Mouse (Mus musculus): ENCODE results near the gene B230217C12Rik. TPM values are rescaled to one million over a fixed set of nuclear protein-coding genes. Genes with fewer than 3 reads are reported as not detected.
"Not testable (repeated sequence)": the region's sequence is repeated elsewhere in the genome, so short reads cannot be mapped to it uniquely, and the experiment has no call there.

Gene B230217C12Rik
- polyA plus RNA-seq, 1 experiment from 2014 or later = 15.9 TPM

GRCm38 (mm10) chr11:97865421-97865820 is 24.8 kb downstream of the B230217C12Rik start:
- WGBS = 88% methylated on average over 5 of the region's 5 CpGs
- Histone ChIP-seq H3K4me1 (no peaks in the 10 kb centered on the region), H3K36me3 (replicated peaks) (no peaks in the 10 kb centered on the region), H3K27me3 (ENCODE audit: poor library complexity, severe bottlenecking) (no peaks in the 10 kb centered on the region), H3K4me3 (no peak overlapping the region), H3K9me3 (no peaks in the 10 kb centered on the region), H3K27ac (no peak overlapping the region)
- DNase-seq (ENCODE audit: extremely low spot score, low spot score) = no peak

DNA sequence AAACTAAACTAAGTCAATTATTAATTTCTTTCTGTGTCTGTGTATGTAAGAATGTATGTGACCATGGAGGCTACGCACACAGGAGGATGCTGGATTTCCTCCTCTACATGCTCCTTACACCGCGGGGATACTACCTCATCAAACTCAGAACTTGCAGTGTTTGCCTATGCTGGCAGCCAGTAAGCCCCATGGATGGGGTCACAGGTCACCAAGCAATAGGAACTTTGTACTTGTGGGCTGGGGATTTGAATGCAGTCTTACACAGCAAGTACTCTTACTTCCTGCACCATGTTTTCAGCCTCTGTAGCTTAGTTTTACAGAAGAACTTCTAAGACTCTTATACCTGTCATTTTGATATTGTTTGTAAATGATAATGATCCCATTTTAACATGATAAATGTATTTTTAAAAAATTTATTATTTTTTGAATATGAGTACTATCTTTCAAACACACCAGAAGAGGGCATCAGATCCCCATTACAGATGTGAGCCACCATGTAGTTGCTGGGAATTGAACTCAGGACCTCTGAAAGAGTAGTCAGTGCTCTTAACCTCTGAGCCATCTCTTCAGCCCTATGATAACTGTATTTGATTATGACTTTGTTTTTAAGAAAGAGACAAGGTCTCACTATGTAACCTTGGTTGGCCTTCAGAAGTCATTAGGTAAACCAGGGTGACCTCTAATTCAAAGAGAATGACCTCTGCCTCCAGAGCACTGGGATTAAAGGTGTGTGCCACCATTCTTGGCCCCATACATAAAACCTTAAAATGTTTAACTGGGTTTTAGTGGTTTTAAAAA is 25.7 kb downstream of the B230217C12Rik start:
- 94% methylated on average over 3 of the region's 3 CpGs for WGBS
- no peaks in the 10 kb centered on the region for H3K9me3 ChIP-seq
- H3K27ac ChIP-seq = no peak overlapping the region
- no peak for DNase-seq (ENCODE audit: extremely low spot score, low spot score)
- H3K36me3 ChIP-seq (replicated peaks) = no peaks in the 10 kb centered on the region
- no peaks in the 10 kb centered on the region for H3K27me3 ChIP-seq (ENCODE audit: poor library complexity, severe bottlenecking)
- H3K4me1 ChIP-seq = no peaks in the 10 kb centered on the region
- H3K4me3 ChIP-seq = no peak overlapping the region

GRCm38 (mm10) chr11:97867591-97867990 is 27.0 kb downstream of the B230217C12Rik start:
- WGBS = 92% methylated on average over 3 of the region's 3 CpGs
- Histone ChIP-seq H3K27ac (no peak overlapping the region), H3K36me3 (replicated peaks) (no peaks in the 10 kb centered on the region), H3K27me3 (ENCODE audit: poor library complexity, severe bottlenecking) (no peaks in the 10 kb centered on the region), H3K9me3 (no peaks in the 10 kb centered on the region), H3K4me1 (no peaks in the 10 kb centered on the region), H3K4me3 (no peak overlapping the region)
- DNase-seq (ENCODE audit: extremely low spot score, low spot score) = no peak

- H3K27me3 ChIP-seq (ENCODE audit: poor library complexity, severe bottlenecking); H3K27ac ChIP-seq; H3K4me1 ChIP-seq; H3K4me3 ChIP-seq; H3K9me3 ChIP-seq; DNase-seq (ENCODE audit: extremely low spot score, low spot score); H3K36me3 ChIP-seq (replicated peaks): not testable (repeated sequence)
- WGBS = 90% methylated on average over 5 of the region's 5 CpGs
Measured at GRCm38 (mm10) chr11:97872378-97872777, 31.8 kb downstream of the B230217C12Rik start.

DNA sequence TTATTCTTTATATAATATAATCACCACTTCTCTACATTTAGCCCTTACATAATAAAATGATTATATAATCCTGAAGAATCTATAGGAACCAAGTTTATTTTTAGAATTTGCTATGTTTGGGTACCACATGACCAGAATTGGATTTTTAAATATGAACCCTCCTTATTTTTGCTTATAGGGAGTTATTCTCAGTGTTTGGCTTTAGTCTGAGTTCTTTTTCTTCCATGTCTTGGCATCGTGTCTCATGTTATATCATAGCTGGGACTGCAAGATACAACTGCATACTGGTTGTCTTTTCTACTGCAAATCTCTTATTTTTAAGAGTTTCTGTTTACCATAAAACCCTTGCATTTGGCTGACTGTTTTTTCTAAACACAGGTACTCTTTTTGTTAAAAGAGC is 33.8 kb downstream of the B230217C12Rik start:
- Histone ChIP-seq H3K9me3 (no peaks in the 10 kb centered on the region), H3K4me3 (no peak overlapping the region), H3K4me1 (no peaks in the 10 kb centered on the region), H3K27me3 (ENCODE audit: poor library complexity, severe bottlenecking) (no peaks in the 10 kb centered on the region), H3K36me3 (replicated peaks) (no peaks in the 10 kb centered on the region), H3K27ac (no peak overlapping the region)
- WGBS = 91% methylated on average over 1 of the region's 1 CpGs
- DNase-seq (ENCODE audit: extremely low spot score, low spot score) = no peak

DNA sequence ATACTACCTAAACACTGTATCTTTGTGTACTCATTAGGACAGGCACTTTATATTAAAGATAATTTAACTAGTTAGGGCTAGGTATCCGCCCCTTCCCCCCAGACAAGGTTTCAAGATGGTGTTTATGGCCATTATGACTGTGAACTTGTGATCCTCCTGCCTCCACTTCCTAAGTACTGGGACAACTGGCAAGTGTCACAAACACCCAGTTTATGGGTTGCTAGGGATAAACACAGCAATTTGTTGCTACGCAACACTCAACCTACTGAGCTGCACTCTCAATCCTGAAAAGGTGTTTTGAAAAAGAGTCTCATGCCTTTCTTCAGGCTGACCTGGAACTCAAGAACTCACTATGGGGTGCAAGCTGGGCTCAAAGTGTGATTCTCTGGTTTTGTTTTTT is 36.8 kb downstream of the B230217C12Rik start:
- H3K4me1 ChIP-seq = no peaks in the 10 kb centered on the region
- DNase-seq (ENCODE audit: extremely low spot score, low spot score) = no peak
- no peaks in the 10 kb centered on the region for H3K36me3 ChIP-seq (replicated peaks)
- H3K9me3 ChIP-seq = no peaks in the 10 kb centered on the region
- no peaks in the 10 kb centered on the region for H3K27me3 ChIP-seq (ENCODE audit: poor library complexity, severe bottlenecking)
- WGBS = 82% methylated on average over 2 of the region's 2 CpGs
- no peak overlapping the region for H3K4me3 ChIP-seq
- no peak overlapping the region for H3K27ac ChIP-seq

DNA sequence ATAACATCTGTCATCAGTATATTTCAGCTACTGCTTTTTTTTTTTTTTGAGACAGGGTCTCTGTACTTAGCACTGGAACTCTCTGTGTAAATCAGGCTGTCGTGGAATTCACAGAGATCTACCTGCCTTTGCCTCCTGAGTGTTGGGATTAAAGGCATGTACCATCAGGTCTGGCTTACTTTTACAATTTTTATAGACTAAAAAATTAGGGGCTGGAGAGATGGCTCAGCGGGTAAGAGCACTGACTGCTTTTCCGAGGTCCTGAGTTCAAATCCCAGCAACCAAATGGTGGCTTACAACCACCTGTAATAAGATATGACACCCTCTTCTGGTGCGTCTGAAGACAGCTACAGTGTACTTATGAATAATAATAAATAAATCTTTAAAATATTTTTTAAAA is 39.8 kb downstream of the B230217C12Rik start:
- WGBS = 95% methylated on average over 4 of the region's 4 CpGs
- no peaks in the 10 kb centered on the region for H3K27me3 ChIP-seq (ENCODE audit: poor library complexity, severe bottlenecking)
- no peak for DNase-seq (ENCODE audit: extremely low spot score, low spot score)
- peaks cover 6% of the 10 kb centered on the region for H3K4me1 ChIP-seq
- H3K36me3 ChIP-seq (replicated peaks) = no peaks in the 10 kb centered on the region
- H3K4me3 ChIP-seq = no peak overlapping the region
- H3K9me3 ChIP-seq = no peaks in the 10 kb centered on the region
- H3K27ac ChIP-seq = no peak overlapping the region

DNA sequence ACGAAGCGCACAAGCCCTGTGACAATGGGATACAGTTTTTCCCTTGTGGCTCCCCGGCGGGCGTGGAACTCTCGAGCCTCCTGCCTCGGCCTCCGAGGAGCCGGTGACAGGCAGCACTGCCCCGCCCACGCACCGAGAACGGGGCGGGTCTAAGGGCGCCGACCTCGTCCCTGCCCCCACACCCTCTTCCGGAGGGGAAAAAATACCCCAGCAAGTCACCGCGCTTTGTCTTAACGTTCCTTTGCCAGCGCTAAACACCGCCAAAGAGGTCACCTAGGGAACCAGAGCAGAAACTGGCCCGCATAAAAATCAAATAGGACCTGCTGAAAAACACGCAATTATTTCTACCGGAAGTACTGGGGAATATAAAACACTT is 43.0 kb downstream of the B230217C12Rik start:
- peak overlapping the region; percentile 68 for H3K4me3 ChIP-seq
- no peaks in the 10 kb centered on the region for H3K9me3 ChIP-seq
- 7% methylated on average over 26 of the region's 26 CpGs for WGBS
- peaks cover 6% of the 10 kb centered on the region for H3K4me1 ChIP-seq
- H3K27ac ChIP-seq = peak overlapping the region; percentile 91
- no peaks in the 10 kb centered on the region for H3K36me3 ChIP-seq (replicated peaks)
- DNase-seq (ENCODE audit: extremely low spot score, low spot score) = peak; percentile 75
- no peaks in the 10 kb centered on the region for H3K27me3 ChIP-seq (ENCODE audit: poor library complexity, severe bottlenecking)

DNA sequence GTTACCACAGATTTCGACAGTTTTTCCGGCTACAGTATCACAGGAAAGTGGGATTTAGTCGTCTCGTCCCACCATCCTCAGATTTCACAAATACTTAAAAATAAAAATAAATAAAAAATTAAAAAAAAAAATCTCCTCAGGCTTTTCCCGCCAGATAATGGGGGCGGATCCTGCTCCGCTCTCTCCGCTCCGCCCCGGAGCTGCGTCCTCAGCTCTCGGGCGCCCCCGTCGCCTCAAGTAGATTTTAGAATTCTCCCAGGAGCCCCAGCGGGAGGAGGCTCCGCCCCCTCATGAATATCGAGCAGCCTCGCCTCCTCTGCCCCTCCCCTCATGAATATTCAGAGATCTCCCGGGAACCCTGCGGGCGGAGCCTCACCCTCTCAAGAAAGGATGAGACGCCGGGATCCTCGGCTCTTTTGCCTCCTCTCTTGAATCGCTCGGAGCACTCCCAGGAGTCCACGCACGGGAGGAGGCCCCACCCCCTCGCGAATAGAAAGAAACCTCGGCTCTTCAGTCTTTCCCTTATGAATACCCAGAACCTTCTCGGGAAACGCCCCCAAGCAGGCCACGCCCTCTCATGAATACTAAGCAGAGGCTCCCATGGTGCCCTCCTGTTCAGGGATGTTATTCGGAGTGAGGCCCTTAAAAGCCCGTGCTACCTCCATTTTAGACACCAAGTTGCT is 43.5 kb downstream of the B230217C12Rik start, which contains the start of gene Fbxo47:
TSS of gene Fbxo47 (minus strand) at position 237 of the 683 bp plus-strand sequence.
- WGBS = under 1% methylated on average over 37 of the region's 37 CpGs
- Histone ChIP-seq H3K36me3 (replicated peaks) (no peaks in the 10 kb centered on the region), H3K4me1 (peaks cover 6% of the 10 kb centered on the region), H3K9me3 (no peaks in the 10 kb centered on the region), H3K4me3 (peak within 1 kb of the TSS; percentile 68), H3K27me3 (ENCODE audit: poor library complexity, severe bottlenecking) (no peaks in the 10 kb centered on the region), H3K27ac (peak within 1 kb of the TSS; percentile 91)
- peak; percentile 96 for DNase-seq (ENCODE audit: extremely low spot score, low spot score)

DNA sequence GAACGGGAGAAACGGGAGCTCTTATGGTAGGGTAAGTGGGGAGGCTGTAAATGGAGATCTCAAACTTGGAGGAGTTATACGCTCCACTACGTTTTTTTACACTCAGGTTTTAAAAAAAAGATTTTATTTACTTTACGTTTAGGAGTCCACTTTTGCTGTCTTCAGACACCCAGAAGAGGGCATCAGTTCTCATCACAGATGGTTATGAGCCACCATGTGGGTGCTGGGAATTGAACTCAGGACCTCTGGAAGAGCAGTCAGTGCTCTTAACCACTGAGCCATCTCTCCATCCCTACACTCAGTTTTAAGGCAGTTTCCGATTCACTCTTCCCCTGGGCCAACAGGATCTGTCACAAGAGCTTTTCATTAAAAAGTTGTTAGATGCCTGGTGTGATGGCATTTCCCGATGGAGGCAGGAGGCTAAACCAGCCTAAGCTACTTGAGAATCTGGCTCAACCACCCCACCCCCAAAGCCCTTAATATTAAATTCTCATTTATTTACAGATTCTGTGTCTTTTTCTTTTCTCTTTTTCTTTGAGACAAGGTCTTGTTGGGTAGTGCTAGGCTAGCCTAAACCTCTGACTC is 44.1 kb downstream of the B230217C12Rik start:
- WGBS = 30% methylated on average over 7 of the region's 7 CpGs
- no peak for DNase-seq (ENCODE audit: extremely low spot score, low spot score)
- Histone ChIP-seq H3K36me3 (replicated peaks) (no peaks in the 10 kb centered on the region), H3K27me3 (ENCODE audit: poor library complexity, severe bottlenecking) (no peaks in the 10 kb centered on the region), H3K4me3 (peak overlapping the region; percentile 68), H3K9me3 (no peaks in the 10 kb centered on the region), H3K27ac (peak overlapping the region; percentile 91), H3K4me1 (peaks cover 6% of the 10 kb centered on the region)

- H3K36me3 ChIP-seq (replicated peaks) = no peaks in the 10 kb centered on the region
- 93% methylated on average over 2 of the region's 2 CpGs for WGBS
- DNase-seq (ENCODE audit: extremely low spot score, low spot score) = no peak
- H3K4me1 ChIP-seq = peaks cover 6% of the 10 kb centered on the region
- no peaks in the 10 kb centered on the region for H3K27me3 ChIP-seq (ENCODE audit: poor library complexity, severe bottlenecking)
- peak overlapping the region; percentile 68; the same call in 1 of the 2 replicates for H3K4me3 ChIP-seq
- no peaks in the 10 kb centered on the region for H3K9me3 ChIP-seq
- H3K27ac ChIP-seq = 0 out of 2 replicates have a peak overlapping the region, but pooled peaks have one; percentile 91
Measured at GRCm38 (mm10) chr11:97885296-97885915, 44.8 kb downstream of the B230217C12Rik start.

DNA sequence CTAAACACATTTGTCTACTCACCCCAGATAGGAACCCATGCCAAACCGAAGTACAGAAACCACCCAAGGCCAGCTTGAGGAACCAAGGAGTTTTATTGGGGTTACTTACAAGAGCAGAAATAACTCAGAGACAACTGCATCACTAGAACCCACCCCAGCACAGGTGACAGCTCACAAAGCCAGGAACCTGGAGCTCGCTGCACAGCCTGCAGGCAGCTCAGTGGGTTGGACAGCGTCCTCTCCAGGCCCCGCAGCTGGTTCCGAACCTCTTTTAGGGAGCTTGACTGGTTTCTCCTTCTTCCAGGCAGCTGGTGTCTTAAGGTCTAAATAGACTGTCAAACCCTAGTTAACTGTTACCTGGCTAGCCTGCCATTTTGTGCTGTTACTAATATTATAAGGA is 51.2 kb downstream of the B230217C12Rik start:
- no peak for DNase-seq (ENCODE audit: extremely low spot score, low spot score)
- no peaks in the 10 kb centered on the region for H3K36me3 ChIP-seq (replicated peaks)
- H3K4me1 ChIP-seq = no peaks in the 10 kb centered on the region
- H3K9me3 ChIP-seq = no peaks in the 10 kb centered on the region
- no peaks in the 10 kb centered on the region for H3K27me3 ChIP-seq (ENCODE audit: poor library complexity, severe bottlenecking)
- no peak overlapping the region for H3K27ac ChIP-seq
- H3K4me3 ChIP-seq = no peak overlapping the region
- 74% methylated on average over 5 of the region's 5 CpGs for WGBS
